Mouse (Mus musculus) macrophage (primary cell): Measurements from ENCODE around the gene Rab12. TPM values are rescaled to one million over a fixed set of nuclear protein-coding genes. Genes with fewer than 3 reads are reported as not detected.

ENCODE experiments used
- H3K27ac ChIP-seq: fragments of 350-480 bp; formaldehyde crosslinking; 2 replicates; pipeline ENCODE4 v1.9.0; 2021
- H3K36me3 ChIP-seq: fragments of 350-480 bp; formaldehyde crosslinking; 2 replicates; pipeline ENCODE4 v1.9.0; 2021; ENCODE audit errors: inconsistent target
- H3K4me3 ChIP-seq: fragments of 350-480 bp; formaldehyde crosslinking; 2 replicates; pipeline ENCODE4 v1.9.0; 2021; ENCODE audit errors: inconsistent target
- H3K79me2 ChIP-seq: fragments of 350-480 bp; formaldehyde crosslinking; 2 replicates; pipeline ENCODE4 v1.9.0; 2021; ENCODE audit errors: inconsistent target
- WGBS: methylation state at CpG from one replicate; pipeline ENCODE4 v1.1.7; 2026; ENCODE audit warnings: inconsistent platforms; ENCODE audit not compliant: missing documents; 5-methylcytosine and 5-hydroxymethylcytosine counted together
- polyA plus RNA-seq: library from polyadenylated mRNA; stranded (reverse); fragments of 250-400 nt; gene quantifications from 3 replicates; pipeline ENCODE4 v1.2.4, GENCODE M21; 2018; ENCODE audit warnings: inconsistent platforms

The Rab12 gene
- polyA plus RNA-seq, 1 experiment from 2014 or later: 61.2 TPM

GRCm38 (mm10) chr17:66447978-66448377 lies 71.6 kb downstream of the Rab12 start:
- Histone ChIP-seq H3K79me2 (no peaks in the 10 kb centered on the region), H3K4me3 (no peak overlapping the region), H3K36me3 (no peaks in the 10 kb centered on the region), H3K27ac (no peak overlapping the region)
- WGBS: 7% methylated on average over 13 of the region's 13 CpGs

GRCm38 (mm10) chr17:66447007-66447312 lies 72.6 kb downstream of the Rab12 start:
- no peak overlapping the region for H3K4me3 ChIP-seq
- no peaks in the 10 kb centered on the region for H3K79me2 ChIP-seq
- H3K27ac ChIP-seq: no peak overlapping the region
- WGBS: 82% methylated on average over 7 of the region's 7 CpGs
- no peaks in the 10 kb centered on the region for H3K36me3 ChIP-seq

- no peak overlapping the region for H3K4me3 ChIP-seq
- 81% methylated on average over 7 of the region's 7 CpGs for WGBS
- H3K27ac ChIP-seq: no peak overlapping the region
- no peaks in the 10 kb centered on the region for H3K36me3 ChIP-seq
- no peaks in the 10 kb centered on the region for H3K79me2 ChIP-seq
Observed at GRCm38 (mm10) chr17:66446196-66447006, 73.1 kb downstream of the Rab12 start.

Other genes starting within 250 kb of the Rab12 start
- gene Mtcl1, start 70.0 kb downstream of the Rab12 start, polyA plus RNA-seq: not detected in 3 replicates
- not detected in 3 replicates for gene Themis3, start 74.9 kb upstream of the Rab12 start, polyA plus RNA-seq